Mouse (Mus musculus) ZHBTc4 (cell line): Measurements from ENCODE around the gene Grin2a.

Source experiments
- DNase-seq: peaks from one replicate; pipeline ENCODE4 v3.0.0-alpha.2; 2011; ENCODE audit warnings: low read depth, low spot score

Grin2a gene

DNA sequence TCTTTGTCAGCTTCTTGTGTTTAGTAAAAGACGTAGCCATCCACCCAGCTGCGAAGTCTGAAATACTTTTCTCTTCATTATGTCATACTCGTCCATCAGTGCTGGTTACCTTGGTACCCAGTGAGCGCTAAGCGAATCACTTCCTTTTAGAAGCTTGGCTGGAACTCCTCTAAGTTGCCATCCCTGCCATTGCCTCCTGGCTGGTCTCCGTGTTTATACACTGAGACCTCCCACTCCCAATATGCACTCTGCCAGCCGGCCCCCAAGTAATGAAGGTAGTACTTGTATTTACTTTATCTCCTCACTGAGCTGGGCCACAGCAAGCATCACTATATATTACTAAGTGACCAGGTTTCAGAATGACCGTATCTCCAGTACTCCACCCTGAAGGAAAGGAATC lies 242.8 kb downstream of the Grin2a start:
- no peak for DNase-seq

DNA sequence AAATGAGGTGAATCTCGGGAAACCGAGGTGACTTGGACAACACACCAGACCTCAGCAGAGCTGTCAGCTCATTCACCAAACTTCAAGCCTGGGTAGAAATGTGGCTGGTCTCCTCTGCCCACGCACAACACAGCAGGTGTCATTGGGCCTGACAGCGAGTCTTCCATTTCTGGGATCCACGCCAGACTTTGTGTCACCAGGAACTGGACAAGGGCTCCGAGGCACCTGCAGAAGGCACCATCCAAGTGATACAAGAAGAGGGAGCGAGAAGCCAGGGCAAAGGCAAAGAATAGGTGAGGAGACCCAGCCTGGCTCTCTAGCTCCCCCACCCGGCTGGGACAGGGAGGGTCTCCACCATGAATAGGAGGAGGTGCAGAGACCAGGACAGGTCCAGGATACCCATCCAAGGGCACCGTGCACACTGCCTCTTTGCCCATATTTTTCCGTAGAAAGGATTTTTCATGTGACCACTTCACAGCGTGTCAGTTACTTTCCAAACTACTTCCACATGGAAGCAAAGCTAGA lies 244.3 kb downstream of the Grin2a start:
- DNase-seq, result peak; percentile 74

DNA sequence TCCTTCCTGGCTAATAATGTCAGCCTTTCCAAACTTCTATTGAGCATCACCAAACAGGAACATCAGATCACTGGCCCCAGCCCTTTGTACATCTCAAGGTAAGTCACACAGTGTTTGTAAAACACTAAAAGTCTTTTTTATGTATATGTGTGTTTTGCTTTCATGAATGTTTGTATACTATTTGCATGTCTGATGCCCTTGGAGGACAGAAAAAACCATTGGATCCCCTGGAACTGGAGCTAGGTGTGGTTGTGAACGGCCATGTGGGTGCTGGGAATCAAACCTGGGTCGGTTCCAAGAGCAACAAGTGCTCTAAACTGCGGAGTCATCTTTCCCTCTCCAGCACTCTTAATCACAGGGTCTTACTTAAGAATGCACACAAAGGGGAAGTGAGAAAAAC lies 245.7 kb downstream of the Grin2a start:
- peak; percentile 60 for DNase-seq

DNA sequence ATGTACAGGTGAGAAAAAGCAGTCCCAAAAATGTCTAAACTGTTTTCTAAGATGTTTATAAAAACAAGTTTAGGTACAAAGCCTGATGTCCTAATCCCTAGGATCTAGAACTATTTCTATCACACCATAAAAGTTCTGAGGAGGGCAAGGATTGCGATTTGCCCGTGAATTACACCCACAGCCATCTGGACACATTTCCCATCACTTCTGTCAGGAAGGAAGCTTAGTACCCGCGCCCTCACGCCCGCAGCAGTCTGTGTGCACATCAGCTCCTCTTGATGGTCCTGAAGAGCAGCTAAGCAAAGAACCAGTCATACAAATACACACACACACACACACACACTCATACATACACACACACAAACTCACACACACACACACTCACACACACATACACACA lies 252.9 kb downstream of the Grin2a start:
- DNase-seq, result no peak

DNA sequence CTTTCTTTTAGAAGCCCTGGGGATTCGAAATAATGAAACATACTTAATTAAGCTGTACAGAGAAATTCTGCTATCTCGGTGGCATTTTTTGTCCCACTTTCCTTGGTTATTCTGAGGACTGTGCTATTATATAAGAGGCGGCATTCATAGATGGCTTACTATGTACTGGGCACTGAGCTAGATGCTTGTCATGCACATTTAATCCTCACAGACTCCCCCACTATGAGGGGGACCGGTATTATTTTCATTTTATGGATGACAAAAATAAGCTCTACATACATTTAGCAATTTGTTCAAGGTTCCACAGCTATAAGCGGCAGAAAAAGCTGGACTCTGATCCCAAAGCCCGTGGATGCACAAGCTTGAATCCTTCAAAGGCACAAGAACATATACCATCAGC lies 256.7 kb downstream of the Grin2a start:
- no peak for DNase-seq

DNA sequence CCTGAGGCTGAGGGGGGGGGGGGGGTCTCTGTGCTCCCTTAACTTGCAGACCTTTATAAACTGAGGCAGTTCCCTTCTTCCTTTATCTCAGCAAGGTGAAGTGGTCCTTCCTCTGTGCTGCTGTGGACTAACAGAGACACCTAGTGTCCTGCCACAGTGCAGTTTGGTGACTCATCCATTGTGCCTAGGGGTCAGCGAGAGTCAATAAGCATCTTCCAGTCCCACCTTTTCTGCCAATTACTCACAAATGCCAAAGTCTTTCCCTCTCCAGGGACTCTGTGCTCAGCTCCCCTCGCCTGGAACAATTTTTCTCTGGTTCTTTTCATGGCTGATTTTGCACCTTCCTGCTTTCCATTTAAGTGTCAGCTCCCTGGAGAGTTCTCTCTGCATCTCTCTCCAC lies 258.2 kb downstream of the Grin2a start:
- DNase-seq, result no peak

DNA sequence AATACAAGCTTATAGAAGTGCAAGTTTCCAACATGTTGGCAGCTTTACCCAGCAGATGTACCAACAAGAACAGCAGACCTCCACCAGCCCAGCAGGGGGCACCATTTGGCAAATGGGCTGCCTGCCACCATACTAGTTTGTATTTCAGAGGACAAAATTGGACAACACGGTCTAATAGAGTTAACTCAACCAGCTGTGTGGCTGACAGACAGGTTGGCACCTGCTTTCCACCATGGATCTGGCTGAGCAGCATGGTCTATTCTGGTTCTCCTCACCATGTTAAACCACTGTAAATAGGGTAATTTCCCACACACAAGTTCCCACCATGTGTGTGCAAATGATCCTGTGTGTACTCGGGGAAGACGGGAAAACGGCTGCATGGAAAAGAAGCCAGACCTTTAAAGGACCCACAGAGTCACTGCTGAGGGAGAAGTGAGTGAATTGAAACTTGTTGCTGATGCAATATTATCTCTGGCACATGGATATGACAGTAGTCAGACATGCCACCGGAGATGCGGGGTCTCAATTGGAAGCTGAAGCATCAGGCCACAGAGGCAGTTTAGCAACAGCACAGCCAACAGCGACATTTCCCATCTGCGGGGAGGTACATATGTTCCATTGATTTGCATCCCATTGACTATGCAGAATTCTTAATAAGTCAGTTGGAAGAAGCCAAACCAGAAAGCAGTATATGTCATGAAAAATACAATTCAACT lies 259.8 kb downstream of the Grin2a start:
- peak; percentile 43 for DNase-seq

- DNase-seq, result no peak
These were observed 267.8 kb downstream of the Grin2a start for GRCm38 (mm10) chr16:9727603-9728002.

- no peak for DNase-seq
These were observed 269.7 kb downstream of the Grin2a start for GRCm38 (mm10) chr16:9725578-9726113.

DNA sequence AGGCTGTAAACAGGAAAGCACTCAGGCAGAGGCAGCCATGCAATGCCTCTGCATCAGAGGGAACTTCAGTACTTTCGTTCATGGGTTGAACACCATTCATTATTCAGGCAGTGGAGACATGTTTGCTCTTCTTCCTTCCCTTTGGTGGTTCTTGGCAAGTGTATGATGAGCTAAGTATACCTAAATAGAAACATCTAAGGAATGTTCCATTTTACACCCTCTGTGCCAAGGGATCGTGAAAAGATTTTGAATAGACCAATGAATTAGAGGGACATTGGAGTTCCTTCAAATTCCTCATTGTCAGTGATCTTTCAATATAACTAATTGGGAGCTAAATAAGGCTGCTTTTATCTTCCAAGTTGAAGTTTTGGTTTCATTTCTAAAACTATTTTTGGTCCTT lies 284.0 kb downstream of the Grin2a start:
- DNase-seq, result no peak

DNA sequence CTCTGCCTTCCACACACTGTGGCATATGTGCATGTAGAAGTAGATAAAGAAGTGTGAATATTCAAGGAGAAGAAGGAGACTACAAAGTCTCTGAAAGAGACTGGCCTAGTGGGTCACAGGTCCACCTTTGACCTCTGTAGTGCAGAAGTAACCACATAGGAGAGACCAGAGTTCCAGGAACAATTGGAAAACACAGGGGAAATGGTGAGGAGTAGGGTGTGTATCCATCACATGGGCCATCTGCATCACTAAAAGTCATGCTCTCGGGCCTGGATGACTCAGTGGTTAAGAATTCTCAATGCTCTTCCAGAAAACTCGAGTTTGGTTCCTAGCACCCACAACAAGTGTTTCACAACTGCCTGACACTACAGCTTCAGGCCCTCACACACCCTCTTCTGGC lies 285.4 kb downstream of the Grin2a start:
- DNase-seq, result peak; percentile 58

DNA sequence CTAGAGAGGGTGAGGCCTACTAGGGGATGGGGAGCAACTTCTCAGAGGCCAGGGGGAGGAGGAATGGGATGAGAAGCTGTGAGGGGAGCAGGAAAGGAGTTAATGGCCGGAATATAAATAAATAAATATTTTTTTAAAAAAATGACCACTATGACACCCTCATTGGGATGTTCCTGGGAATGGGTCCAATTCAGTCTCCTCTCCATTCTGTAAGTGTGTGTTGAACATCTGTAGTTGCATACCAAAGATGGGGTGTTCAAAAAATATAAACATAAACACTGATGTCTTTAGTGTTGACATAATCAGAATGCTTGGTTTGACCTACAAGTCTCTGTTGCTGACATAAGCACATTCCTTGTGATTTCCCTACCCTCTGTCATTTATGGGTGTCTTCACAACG lies 298.2 kb downstream of the Grin2a start:
- no peak for DNase-seq

- no peak for DNase-seq
These were observed 301.3 kb downstream of the Grin2a start for GRCm38 (mm10) chr16:9694081-9694480.

DNA sequence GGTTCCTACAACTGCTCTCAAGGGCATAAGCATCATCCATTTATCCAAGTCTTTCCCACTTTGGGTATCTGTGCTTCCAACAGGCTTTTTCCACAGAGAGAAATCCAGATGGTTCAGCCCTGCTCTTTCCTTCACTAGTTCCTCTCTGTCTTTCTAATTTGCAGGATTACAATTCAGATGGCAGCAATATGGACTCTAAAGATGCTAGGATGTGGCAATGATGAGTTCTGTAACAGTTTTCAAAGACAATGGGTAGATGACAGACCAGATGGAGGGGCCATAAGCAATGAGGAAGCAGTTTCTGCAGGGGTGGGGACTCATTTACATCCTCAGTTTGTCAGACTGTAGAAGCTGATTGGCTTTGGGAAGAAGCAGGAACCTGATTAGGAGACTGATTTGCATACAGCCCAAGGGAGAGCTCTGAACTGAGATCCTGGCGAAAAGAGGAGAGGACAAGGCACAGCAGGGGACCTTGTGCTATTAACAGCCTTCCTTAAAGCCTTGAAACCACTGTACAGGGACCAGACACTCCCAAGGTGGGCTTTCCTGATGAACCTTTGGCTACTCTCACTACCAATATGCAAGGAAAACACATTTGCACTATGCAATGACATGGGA lies 306.7 kb downstream of the Grin2a start:
- peak; percentile 72 for DNase-seq

DNA sequence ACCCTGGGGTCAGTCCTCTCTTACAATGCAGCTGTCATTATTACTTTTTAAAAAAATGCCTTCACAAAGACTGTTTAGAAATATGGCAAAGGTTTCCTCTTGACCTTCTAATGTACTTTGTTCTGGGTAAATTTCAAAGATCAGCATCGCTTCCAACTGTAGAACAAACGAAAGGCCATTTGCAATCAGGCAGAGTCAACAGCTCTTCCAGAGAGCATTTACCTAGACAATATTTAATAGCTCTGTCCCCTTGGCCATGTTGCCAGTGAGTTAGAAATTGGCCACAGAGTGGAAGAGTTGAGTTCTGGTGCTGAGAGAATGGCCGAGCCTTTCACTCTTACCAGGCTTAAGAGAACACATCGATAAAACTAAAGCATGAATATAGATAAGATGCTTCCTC lies 314.8 kb downstream of the Grin2a start:
- no peak for DNase-seq

GRCm38 (mm10) chr16:9679994-9680393 lies 315.4 kb downstream of the Grin2a start:
- DNase-seq, result peak; percentile 34

- no peak for DNase-seq
These were observed 316.6 kb downstream of the Grin2a start for GRCm38 (mm10) chr16:9678750-9679149.

DNA sequence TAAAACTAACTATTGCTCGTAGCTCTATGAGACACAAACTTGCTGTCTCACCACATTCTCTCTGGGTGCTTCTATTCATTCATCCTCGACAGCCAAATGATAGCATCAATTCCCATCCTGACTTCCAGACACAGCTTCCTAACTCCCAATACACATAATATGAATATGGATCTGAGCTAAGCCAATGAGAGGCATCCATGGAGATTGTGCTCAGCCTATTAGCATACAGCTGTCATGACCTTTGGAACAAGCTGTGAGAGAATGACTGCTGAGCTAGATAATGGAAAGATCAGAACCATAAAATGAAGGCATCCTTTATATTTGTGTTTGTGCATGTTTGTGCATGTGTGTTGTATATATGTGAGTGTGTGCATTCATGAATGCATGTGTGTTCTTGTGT lies 323.0 kb downstream of the Grin2a start:
- no peak for DNase-seq

GRCm38 (mm10) chr16:9671222-9671621 lies 324.1 kb downstream of the Grin2a start:
- DNase-seq, result no peak

- no peak for DNase-seq
These were observed 324.6 kb downstream of the Grin2a start for GRCm38 (mm10) chr16:9670750-9671161.

DNA sequence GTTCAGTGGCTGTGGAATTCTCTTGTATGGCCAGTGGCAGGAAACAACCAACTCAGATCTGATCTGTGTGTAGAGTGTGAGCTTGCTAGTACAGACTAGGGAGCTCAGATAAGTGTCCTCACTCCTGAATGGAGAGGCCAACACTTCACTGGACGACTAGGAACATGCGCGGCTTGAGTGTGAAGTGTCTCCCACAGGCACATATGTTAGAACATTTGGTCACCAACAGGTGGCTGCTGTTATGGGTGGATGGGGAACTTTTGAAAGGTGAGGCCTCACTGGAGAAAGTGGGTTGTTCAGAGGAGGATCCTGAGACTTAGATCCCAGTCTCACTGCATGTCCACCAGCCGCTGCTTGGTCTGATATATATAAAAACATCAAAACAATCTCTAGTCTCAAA lies 329.5 kb downstream of the Grin2a start:
- DNase-seq, result no peak

DNA sequence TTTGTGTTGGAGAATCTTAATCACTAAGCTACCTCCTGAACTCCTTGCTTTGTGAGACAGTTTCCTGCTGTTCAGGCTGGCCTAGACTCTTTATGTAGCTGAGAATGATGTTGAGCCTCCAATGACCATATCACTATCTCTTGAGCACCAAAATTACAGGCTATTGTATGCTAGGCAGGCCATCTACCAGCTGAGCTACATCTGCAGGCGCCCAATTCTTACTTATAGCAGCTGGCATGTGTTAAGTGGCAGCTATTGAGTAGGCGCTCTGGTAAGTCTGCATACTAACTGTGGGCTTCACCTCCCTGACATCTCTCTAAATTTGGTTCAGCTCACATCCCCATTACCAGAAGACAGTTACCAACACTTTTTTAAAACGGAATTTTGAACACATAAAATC lies 331.3 kb downstream of the Grin2a start:
- DNase-seq, result no peak

DNA sequence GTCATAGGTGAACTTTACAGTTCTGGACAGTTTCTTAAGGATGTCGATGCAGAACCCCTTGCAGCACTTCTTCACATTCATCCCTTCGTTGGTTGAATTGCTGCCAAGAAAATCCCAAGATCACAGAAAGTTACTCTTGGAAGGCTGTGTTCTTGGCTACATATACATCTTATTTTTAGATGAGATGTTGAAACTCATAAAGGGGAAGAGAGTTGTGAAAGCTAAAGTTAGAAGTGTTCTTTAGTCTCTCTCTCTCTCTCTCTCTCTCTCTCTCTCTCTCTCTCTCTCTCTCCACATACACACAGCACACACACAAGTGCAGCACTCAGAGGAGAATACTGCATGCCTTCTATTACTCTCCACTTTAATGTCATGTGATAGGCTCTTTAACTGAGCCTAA lies 331.9 kb downstream of the Grin2a start:
- no peak for DNase-seq
